Mouse (Mus musculus): ENCODE results near the gene Igsf8.

Igsf8 gene

GRCm38 (mm10) chr1:172347382-172347781, 85.9 kb downstream of the Igsf8 start:
- no peak for DNase-seq (ENCODE audit: low spot score in 2 of 2)

- DNase-seq (ENCODE audit: low spot score in 2 of 2) = no peak
Observed at GRCm38 (mm10) chr1:172349504-172349903, 88.1 kb downstream of the Igsf8 start.

GRCm38 (mm10) chr1:172349916-172350812, 88.7 kb downstream of the Igsf8 start:
- DNase-seq (ENCODE audit: low spot score in 2 of 2) = peak; percentile 57 to 66

- no peak for DNase-seq (ENCODE audit: low spot score in 2 of 2)
Observed at GRCm38 (mm10) chr1:172352001-172352400, 90.6 kb downstream of the Igsf8 start.

GRCm38 (mm10) chr1:172352453-172352852, 91.0 kb downstream of the Igsf8 start:
- DNase-seq (ENCODE audit: low spot score in 2 of 2) = no peak

GRCm38 (mm10) chr1:172355336-172355735, 93.9 kb downstream of the Igsf8 start:
- no peak for DNase-seq (ENCODE audit: low spot score in 2 of 2)

GRCm38 (mm10) chr1:172357550-172357949, 96.1 kb downstream of the Igsf8 start:
- DNase-seq (ENCODE audit: low spot score in 2 of 2) = peak; percentile 50 to 54

GRCm38 (mm10) chr1:172358341-172358740, 96.9 kb downstream of the Igsf8 start:
- DNase-seq (ENCODE audit: low spot score in 2 of 2) = no peak

DNA sequence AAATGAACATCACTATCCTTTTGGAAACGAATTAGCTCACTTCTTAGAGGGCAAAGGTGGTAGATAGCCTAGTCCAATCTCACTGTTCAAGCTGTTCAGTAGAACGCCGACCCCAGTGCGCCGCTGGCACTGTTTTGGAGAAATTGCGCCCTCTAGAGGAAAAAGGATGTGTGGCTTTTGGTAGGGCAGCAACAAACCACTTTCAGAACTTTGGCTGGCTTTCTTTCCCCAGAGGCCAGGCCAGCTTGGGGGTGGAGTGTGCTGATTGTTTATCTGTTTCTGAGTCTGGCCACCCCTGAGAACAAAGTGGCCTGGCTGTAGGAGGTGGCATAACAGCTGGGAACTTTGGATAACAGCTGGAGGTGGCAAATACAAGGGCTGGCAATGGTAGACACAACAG, 103.2 kb downstream of the Igsf8 start:
- peak; percentile 52 to 68 for DNase-seq (ENCODE audit: low spot score in 2 of 2)

GRCm38 (mm10) chr1:172368768-172369418, 107.5 kb downstream of the Igsf8 start:
- DNase-seq (ENCODE audit: low spot score in 2 of 2) = no peak
